Mouse (Mus musculus) hindbrain, embryonic 13.5 days (tissue): ENCODE results near the gene Rora. TPM values are rescaled to one million over a fixed set of nuclear protein-coding genes. Genes with fewer than 3 reads are reported as not detected.

Experiments used
- ATAC-seq: fragments of 200-750 bp; cut with Nextera tagmentation; 2 replicates; pipeline ENCODE4 v1.8.0; 2017; ENCODE audit warnings: moderate TSS enrichment; ENCODE audit not compliant: low FRiP score
- H3K27ac ChIP-seq: fragments of 300-500 bp; sonication (generic); 2 replicates; pipeline ENCODE4 v1.5.1; 2015; ENCODE audit warnings: inconsistent platforms, mild to moderate bottlenecking, moderate library complexity
- H3K27me3 ChIP-seq: fragments of 300-500 bp; sonication (generic); 2 replicates; pipeline ENCODE4 v1.6.1; 2015; ENCODE audit warnings: mild to moderate bottlenecking, inconsistent platforms
- H3K36me3 ChIP-seq: fragments of 300-500 bp; sonication (generic); 2 replicates; pipeline ENCODE4 v1.6.1; 2015; ENCODE audit warnings: mild to moderate bottlenecking, inconsistent platforms
- H3K4me1 ChIP-seq: fragments of 300-500 bp; sonication (generic); replicated peaks from 2 replicates; pipeline ENCODE4 v1.6.1; 2015; ENCODE audit warnings: inconsistent platforms
- H3K4me2 ChIP-seq: fragments of 300-500 bp; sonication (generic); 2 replicates; pipeline ENCODE4 v1.6.1; 2015; ENCODE audit warnings: inconsistent platforms, mild to moderate bottlenecking, moderate library complexity
- H3K4me3 ChIP-seq: fragments of 300-500 bp; sonication (generic); 2 replicates; pipeline ENCODE4 v1.5.1; 2015; ENCODE audit warnings: mild to moderate bottlenecking, inconsistent platforms
- H3K9ac ChIP-seq: fragments of 300-500 bp; sonication (generic); 2 replicates; pipeline ENCODE4 v1.6.1; 2015; ENCODE audit warnings: mild to moderate bottlenecking, inconsistent platforms
- H3K9me3 ChIP-seq: fragments of 300-500 bp; sonication (generic); 2 replicates; pipeline ENCODE4 v1.6.1; 2016; ENCODE audit warnings: inconsistent platforms
- WGBS: fragments of 180-500 bp; shearing (Covaris S2); methylation state at CpG from one replicate; pipeline ENCODE4 v1.1.7; 2015; 5-methylcytosine and 5-hydroxymethylcytosine counted together
- polyA plus RNA-seq: library from polyadenylated mRNA; unstranded; fragments of >200 nt; fragmentation: Nextera tagmentation; extraction: Ambion mirVana; gene quantifications from 2 replicates; pipeline ENCODE4 v1.2.1, GENCODE M21; 2015

Rora gene
- polyA plus RNA-seq, 1 experiment from 2014 or later, result 25.0 TPM

GRCm38 (mm10) chr9:68655018-68656005 lies 1.7 kb downstream of the Rora start:
- Histone ChIP-seq H3K36me3 (no peaks in the 10 kb centered on the region), H3K27me3 (0 out of 2 replicates have a peak, but pooled peaks cover 7% of the 10 kb centered on the region), H3K9me3 (no peaks in the 10 kb centered on the region), H3K27ac (peak overlapping the region; percentile 98), H3K4me2 (peak overlapping the region; percentile 73), H3K4me3 (peak overlapping the region; percentile 83), H3K9ac (peak overlapping the region; percentile 87), H3K4me1 (peaks cover 41% of the 10 kb centered on the region)
- 2% methylated on average over 31 of the region's 31 CpGs for WGBS
- peak; percentile 46 for ATAC-seq

GRCm38 (mm10) chr9:68656076-68656795 lies 2.6 kb downstream of the Rora start:
- 54% methylated on average over 5 of the region's 5 CpGs for WGBS
- ATAC-seq, result no peak
- peaks cover 41% of the 10 kb centered on the region for H3K4me1 ChIP-seq
- H3K27me3 ChIP-seq, result 0 out of 2 replicates have a peak, but pooled peaks cover 4% of the 10 kb centered on the region
- no peak overlapping the region for H3K27ac ChIP-seq
- H3K36me3 ChIP-seq, result no peaks in the 10 kb centered on the region
- H3K4me3 ChIP-seq, result peak overlapping the region; percentile 83
- peak overlapping the region; percentile 73 for H3K4me2 ChIP-seq
- H3K9ac ChIP-seq, result peak overlapping the region; percentile 87
- no peaks in the 10 kb centered on the region for H3K9me3 ChIP-seq

DNA sequence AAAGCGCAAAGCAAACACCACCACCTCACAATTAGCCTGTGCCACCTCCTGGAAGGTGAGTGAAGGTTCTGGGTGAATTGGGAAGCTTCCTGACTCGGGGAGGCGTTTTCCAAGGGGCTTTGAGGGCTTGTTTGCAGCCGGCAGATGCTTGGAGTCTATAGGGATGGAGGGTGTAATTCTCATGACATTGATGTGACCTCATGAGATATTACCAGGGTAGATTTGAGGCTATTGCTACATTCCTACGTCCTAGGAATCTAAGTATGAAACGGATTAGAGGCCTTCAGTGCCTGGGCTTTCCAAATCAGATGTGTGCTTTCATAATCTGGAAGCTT lies 3.2 kb downstream of the Rora start:
- no peak overlapping the region; the same call in 1 of the 2 replicates for H3K27ac ChIP-seq
- H3K36me3 ChIP-seq, result no peaks in the 10 kb centered on the region
- peak overlapping the region; percentile 73; the same call in 1 of the 2 replicates for H3K4me2 ChIP-seq
- 0 out of 2 replicates have a peak, but pooled peaks cover 4% of the 10 kb centered on the region for H3K27me3 ChIP-seq
- no peak for ATAC-seq
- no peaks in the 10 kb centered on the region for H3K9me3 ChIP-seq
- H3K4me3 ChIP-seq, result no peak overlapping the region
- peaks cover 41% of the 10 kb centered on the region for H3K4me1 ChIP-seq
- no peak overlapping the region for H3K9ac ChIP-seq
- WGBS, result 49% methylated on average over 6 of the region's 6 CpGs

DNA sequence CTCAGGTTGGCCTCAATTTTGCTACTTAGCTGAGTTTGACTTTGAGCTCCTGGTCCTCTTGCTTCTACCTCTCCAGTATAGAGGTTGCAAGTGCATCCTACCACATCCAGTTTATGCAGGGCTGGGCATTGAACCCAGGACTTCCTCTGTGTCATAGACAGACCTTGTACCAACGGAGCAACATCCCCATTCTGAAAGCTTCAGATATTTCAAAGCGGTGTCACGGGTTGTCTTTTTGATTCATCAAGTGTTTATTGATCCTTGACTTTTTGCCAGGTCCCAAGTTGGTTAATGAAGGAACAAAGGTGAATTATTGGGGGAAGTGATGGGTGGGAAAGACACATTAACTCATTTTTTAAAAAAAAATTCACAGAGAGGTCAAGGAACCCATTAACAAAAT lies 17.1 kb downstream of the Rora start:
- Histone ChIP-seq H3K36me3 (no peaks in the 10 kb centered on the region), H3K27ac (no peak overlapping the region), H3K4me2 (no peak overlapping the region), H3K27me3 (no peaks in the 10 kb centered on the region), H3K9ac (no peak overlapping the region), H3K9me3 (no peaks in the 10 kb centered on the region), H3K4me3 (no peak overlapping the region), H3K4me1 (peaks cover 25% of the 10 kb centered on the region)
- no peak for ATAC-seq
- 91% methylated on average over 3 of the region's 3 CpGs for WGBS

- H3K27me3 ChIP-seq, result no peaks in the 10 kb centered on the region
Observed at GRCm38 (mm10) chr9:68672459-68672858, 18.9 kb downstream of the Rora start.

DNA sequence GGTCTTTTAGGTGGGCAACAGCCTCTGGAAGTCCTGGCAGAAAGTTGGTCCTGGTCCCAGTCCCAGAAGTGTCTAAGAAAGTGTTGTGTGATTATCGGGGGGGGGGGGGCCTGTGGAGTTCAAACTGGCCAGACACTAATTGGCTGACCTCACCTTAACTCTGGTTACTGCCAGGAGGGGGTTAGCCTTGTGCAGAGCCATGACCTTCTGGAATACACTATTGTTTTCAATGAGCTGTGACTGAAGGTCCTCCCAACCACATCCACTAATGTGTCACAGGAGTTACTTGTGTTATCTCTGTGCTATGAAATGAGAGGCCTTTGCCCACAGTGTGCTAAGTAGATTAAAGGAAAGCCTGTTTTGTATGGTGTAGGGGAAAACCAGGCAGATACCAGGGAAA lies 19.6 kb downstream of the Rora start:
- no peak overlapping the region for H3K4me2 ChIP-seq

More at GRCm38 (mm10) chr9:68672459-68672858, 18.9 kb downstream of the Rora start:
- 36% methylated on average over 5 of the region's 5 CpGs for WGBS
- no peak overlapping the region for H3K27ac ChIP-seq
- no peaks in the 10 kb centered on the region for H3K36me3 ChIP-seq
- H3K4me2 ChIP-seq, result no peak overlapping the region
- no peak overlapping the region for H3K4me3 ChIP-seq
- no peaks in the 10 kb centered on the region for H3K9me3 ChIP-seq
- no peak overlapping the region for H3K9ac ChIP-seq
- H3K4me1 ChIP-seq, result peaks cover 25% of the 10 kb centered on the region
- no peak for ATAC-seq

DNA sequence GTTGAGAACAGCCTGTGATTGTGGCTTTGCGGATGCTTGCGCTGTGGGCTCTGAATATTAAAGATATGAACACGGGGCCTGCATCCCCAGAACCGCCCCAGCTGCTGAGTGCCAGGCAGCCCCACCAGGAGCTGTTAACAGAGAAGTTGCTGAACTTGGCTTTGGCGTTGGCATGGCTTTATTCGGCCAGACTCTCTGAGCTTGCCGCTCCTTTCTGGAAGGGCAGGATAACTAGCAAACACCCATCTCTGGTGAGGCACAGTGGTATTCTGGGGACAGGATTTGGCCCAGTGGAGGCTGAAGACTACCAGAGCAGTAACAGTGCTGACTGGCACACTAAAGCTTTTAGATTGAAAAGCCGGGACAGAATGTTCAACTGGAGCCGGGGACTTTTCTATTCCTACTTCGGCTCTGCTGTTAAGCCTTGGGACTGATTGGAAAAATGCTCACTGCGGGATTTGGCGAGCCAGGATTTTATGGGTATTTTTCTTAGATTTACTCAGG lies 26.3 kb downstream of the Rora start:
- peaks cover 3% of the 10 kb centered on the region; the same call in 1 of the 2 replicates for H3K27me3 ChIP-seq
- H3K27ac ChIP-seq, result no peak overlapping the region
- WGBS, result 88% methylated on average over 12 of the region's 12 CpGs
- H3K4me3 ChIP-seq, result no peak overlapping the region
- no peak for ATAC-seq
- no peak overlapping the region for H3K9ac ChIP-seq
- H3K4me2 ChIP-seq, result no peak overlapping the region
- H3K4me1 ChIP-seq, result peaks cover 16% of the 10 kb centered on the region
- H3K9me3 ChIP-seq, result no peaks in the 10 kb centered on the region
- no peaks in the 10 kb centered on the region for H3K36me3 ChIP-seq

More for the DNA sequence above, 19.6 kb downstream of the Rora start:
- no peak overlapping the region for H3K4me3 ChIP-seq
- no peaks in the 10 kb centered on the region for H3K36me3 ChIP-seq
- no peak overlapping the region for H3K27ac ChIP-seq
- no peak for ATAC-seq
- H3K9me3 ChIP-seq, result no peaks in the 10 kb centered on the region
- H3K9ac ChIP-seq, result no peak overlapping the region
- H3K27me3 ChIP-seq, result no peaks in the 10 kb centered on the region
- WGBS, result 84% methylated on average over 1 of the region's 1 CpGs
- H3K4me1 ChIP-seq, result peaks cover 24% of the 10 kb centered on the region

DNA sequence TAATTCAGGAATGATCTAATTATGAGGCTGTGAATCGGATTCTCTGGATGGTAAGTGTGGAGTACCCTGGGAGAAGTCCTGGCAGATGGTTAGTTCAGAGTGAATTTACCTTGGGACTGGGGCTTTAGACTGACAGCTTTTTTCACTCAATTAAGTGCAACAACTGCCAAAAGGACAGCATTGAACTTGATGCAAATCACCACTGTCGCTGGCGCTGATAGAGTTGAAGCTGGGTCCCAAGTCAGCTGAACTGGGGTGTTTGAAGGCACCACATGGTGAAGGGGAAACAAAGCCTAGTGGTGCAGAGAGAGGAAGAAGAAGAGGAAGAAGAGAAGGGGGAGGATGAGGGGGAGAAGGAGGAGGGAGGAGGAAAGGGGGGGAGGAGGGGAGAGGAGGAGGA lies 30.4 kb downstream of the Rora start:
- H3K4me2 ChIP-seq, result no peak overlapping the region
- no peaks in the 10 kb centered on the region for H3K36me3 ChIP-seq
- H3K4me1 ChIP-seq, result peaks cover 47% of the 10 kb centered on the region
- 13% methylated on average over 3 of the region's 3 CpGs for WGBS
- H3K9me3 ChIP-seq, result no peaks in the 10 kb centered on the region
- no peak overlapping the region for H3K9ac ChIP-seq
- ATAC-seq, result no peak
- H3K27me3 ChIP-seq, result peaks cover 3% of the 10 kb centered on the region; the same call in 1 of the 2 replicates
- H3K27ac ChIP-seq, result peak overlapping the region; percentile 26
- no peak overlapping the region for H3K4me3 ChIP-seq

- Histone ChIP-seq H3K4me3 (no peak overlapping the region), H3K4me2 (no peak overlapping the region), H3K27ac (no peak overlapping the region; the same call in 1 of the 2 replicates), H3K27me3 (peaks cover 3% of the 10 kb centered on the region), H3K9ac (0 out of 2 replicates have a peak overlapping the region, but pooled peaks have one; percentile 9), H3K4me1 (peaks cover 47% of the 10 kb centered on the region), H3K9me3 (no peaks in the 10 kb centered on the region), H3K36me3 (no peaks in the 10 kb centered on the region)
- WGBS, result 31% methylated on average over 5 of the region's 5 CpGs
- ATAC-seq, result no peak
Observed at GRCm38 (mm10) chr9:68685562-68685961, 32.0 kb downstream of the Rora start.

DNA sequence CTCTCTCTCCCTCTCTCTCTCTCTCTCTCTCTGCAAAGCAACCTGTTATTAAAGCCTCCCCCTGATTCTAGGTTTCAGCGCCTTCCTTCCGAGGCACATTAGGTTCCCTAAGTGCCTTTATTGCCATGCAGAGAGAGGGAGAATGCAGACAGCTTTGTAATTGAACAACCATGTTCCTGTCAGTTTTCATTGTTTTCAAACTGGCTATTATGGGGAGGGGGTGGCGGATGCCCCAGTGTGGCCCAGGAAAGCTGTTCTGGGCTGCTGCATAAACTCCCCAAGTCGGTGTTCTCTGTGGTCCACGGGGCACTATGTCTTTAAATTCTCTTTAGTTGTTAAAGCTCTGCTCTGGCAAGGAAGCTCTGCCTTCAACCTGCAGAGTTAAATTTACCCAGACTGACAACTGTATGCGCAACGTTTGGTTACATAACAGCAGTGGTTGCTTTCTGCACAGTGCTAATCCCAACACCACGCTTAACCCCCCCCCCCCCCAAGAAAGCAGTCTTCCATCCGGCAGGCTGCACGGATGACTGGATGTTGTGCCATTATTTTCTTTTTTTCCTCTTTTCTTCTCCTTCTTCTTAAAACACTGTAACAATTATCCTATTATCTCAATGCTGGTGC lies 33.8 kb downstream of the Rora start:
- Histone ChIP-seq H3K27me3 (peaks cover 3% of the 10 kb centered on the region), H3K9me3 (no peaks in the 10 kb centered on the region), H3K4me3 (no peak overlapping the region), H3K27ac (no peak overlapping the region; the same call in 1 of the 2 replicates), H3K36me3 (no peaks in the 10 kb centered on the region), H3K4me1 (peaks cover 47% of the 10 kb centered on the region), H3K4me2 (no peak overlapping the region), H3K9ac (no peak overlapping the region)
- WGBS, result 22% methylated on average over 10 of the region's 10 CpGs
- ATAC-seq, result no peak

DNA sequence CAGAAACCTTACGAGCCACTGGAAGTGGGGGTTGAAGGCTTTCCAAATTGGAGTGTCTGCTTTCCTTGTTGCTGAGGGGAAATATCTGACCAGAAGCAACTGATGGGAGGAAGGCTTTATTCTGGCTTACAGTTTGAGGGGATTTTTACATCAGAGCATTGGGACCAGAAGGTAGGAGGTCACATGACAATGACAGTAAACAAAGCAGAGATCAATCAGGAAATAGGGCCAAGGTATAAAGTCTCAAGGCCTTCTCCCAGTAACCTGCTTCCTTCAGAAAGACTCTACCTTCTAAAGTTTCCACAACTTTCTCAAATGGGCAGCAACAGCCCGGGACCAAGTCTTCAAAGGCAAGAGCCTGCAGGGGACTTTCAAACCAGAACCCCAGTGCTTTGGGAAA lies 34.6 kb downstream of the Rora start:
- Histone ChIP-seq H3K36me3 (no peaks in the 10 kb centered on the region), H3K4me2 (no peak overlapping the region), H3K4me1 (peaks cover 47% of the 10 kb centered on the region), H3K4me3 (no peak overlapping the region), H3K9me3 (no peaks in the 10 kb centered on the region), H3K27me3 (no peaks in the 10 kb centered on the region; the same call in 1 of the 2 replicates), H3K9ac (no peak overlapping the region), H3K27ac (no peak overlapping the region)
- ATAC-seq, result no peak
- WGBS, result 88% methylated on average over 2 of the region's 2 CpGs

GRCm38 (mm10) chr9:68689351-68689750 lies 35.8 kb downstream of the Rora start:
- WGBS, result 42% methylated on average over 4 of the region's 4 CpGs
- Histone ChIP-seq H3K4me1 (peaks cover 37% of the 10 kb centered on the region), H3K4me3 (no peak overlapping the region), H3K4me2 (no peak overlapping the region), H3K27me3 (no peaks in the 10 kb centered on the region; the same call in 1 of the 2 replicates), H3K27ac (no peak overlapping the region), H3K9ac (no peak overlapping the region), H3K9me3 (no peaks in the 10 kb centered on the region), H3K36me3 (no peaks in the 10 kb centered on the region)
- no peak for ATAC-seq
